Mouse (Mus musculus) embryonic fibroblast, embryonic 13.5 days (primary cell): Measurements from ENCODE around the gene Abcb6. TPM values are rescaled to one million over a fixed set of nuclear protein-coding genes. Genes with fewer than 3 reads are reported as not detected.

Experiments
- H3K27ac ChIP-seq: 2 replicates; pipeline ENCODE4 v1.5.1; 2012; ENCODE audit warnings: low read length, control low read depth, inconsistent platforms; ENCODE audit not compliant: insufficient read depth
- H3K4me1 ChIP-seq: 2 replicates; pipeline ENCODE4 v1.6.1; 2011; ENCODE audit warnings: low read length; ENCODE audit not compliant: control insufficient read depth, insufficient read depth
- H3K4me3 ChIP-seq: 2 replicates; pipeline ENCODE4 v1.5.1; 2011; ENCODE audit warnings: mild to moderate bottlenecking, control low read depth, low read length; ENCODE audit not compliant: insufficient read depth
- CTCF ChIP-seq: IDR thresholded peaks from 2 replicates; pipeline ENCODE4 v1.5.1; 2011; ENCODE audit warnings: mild to moderate bottlenecking, control low read depth, low read length, moderate library complexity, borderline replicate concordance; ENCODE audit not compliant: insufficient read depth
- POLR2A ChIP-seq: IDR thresholded peaks from 2 replicates; pipeline ENCODE4 v1.6.1; 2011; ENCODE audit warnings: low read depth, mild to moderate bottlenecking, control low read depth, low read length, moderate library complexity
- polyA plus RNA-seq: library from polyadenylated mRNA; stranded (reverse); fragments of >200 nt; gene quantifications from 2 replicates; pipeline ENCODE4 v1.2.4, GENCODE M21; 2011; ENCODE audit warnings: low read depth; ENCODE audit not compliant: missing spikeins, insufficient read length

Gene Abcb6
- polyA plus RNA-seq, result 7.0 and 13.4 TPM in 2 replicates

- H3K4me3 ChIP-seq, result peak within 1 kb of the TSS; percentile 52
- peak; percentile 64 for TF ChIP-seq POLR2A
- TF ChIP-seq CTCF, result no peak
- no peak within 1 kb of the TSS; the same call in 1 of the 2 replicates for H3K27ac ChIP-seq
- H3K4me1 ChIP-seq, result no peaks in the 10 kb centered on the region
Measured at GRCm38 (mm10) chr1:75180105-75180590, at the start of gene Abcb6. Gene Abcb6 (minus strand): TSS chr1:75180392.

- Histone ChIP-seq H3K4me1 (no peaks in the 10 kb centered on the region; the same call in 1 of the 2 replicates), H3K4me3 (no peak overlapping the region), H3K27ac (no peak overlapping the region)
- TF ChIP-seq CTCF (no peak), POLR2A (no peak)
Measured at GRCm38 (mm10) chr1:75229158-75229557, 49.0 kb upstream of the Abcb6 start.

- Histone ChIP-seq H3K4me3 (no peak overlapping the region), H3K4me1 (no peaks in the 10 kb centered on the region; the same call in 1 of the 2 replicates), H3K27ac (no peak overlapping the region)
- TF ChIP-seq POLR2A (no peak), CTCF (no peak)
Measured at GRCm38 (mm10) chr1:75227653-75228052, 47.5 kb upstream of the Abcb6 start.

- H3K27ac ChIP-seq, result no peak overlapping the region
- peaks cover 4% of the 10 kb centered on the region; the same call in 1 of the 2 replicates for H3K4me1 ChIP-seq
- TF ChIP-seq POLR2A, result no peak
- no peak for TF ChIP-seq CTCF
- no peak overlapping the region for H3K4me3 ChIP-seq
Measured at GRCm38 (mm10) chr1:75226138-75226537, 45.9 kb upstream of the Abcb6 start.

- TF ChIP-seq POLR2A (no peak), CTCF (no peak)
- H3K4me3 ChIP-seq, result no peak overlapping the region
- H3K27ac ChIP-seq, result no peak overlapping the region
- peaks cover 4% of the 10 kb centered on the region; the same call in 1 of the 2 replicates for H3K4me1 ChIP-seq
Measured at GRCm38 (mm10) chr1:75225473-75225872, 45.3 kb upstream of the Abcb6 start.

GRCm38 (mm10) chr1:75223532-75223931, 43.3 kb upstream of the Abcb6 start:
- H3K27ac ChIP-seq, result no peak overlapping the region
- H3K4me1 ChIP-seq, result peaks cover 4% of the 10 kb centered on the region; the same call in 1 of the 2 replicates
- TF ChIP-seq CTCF (no peak), POLR2A (no peak)
- H3K4me3 ChIP-seq, result no peak overlapping the region

- Histone ChIP-seq H3K27ac (no peak overlapping the region), H3K4me3 (no peak overlapping the region), H3K4me1 (peaks cover 4% of the 10 kb centered on the region; the same call in 1 of the 2 replicates)
- TF ChIP-seq CTCF (no peak), POLR2A (no peak)
Measured at GRCm38 (mm10) chr1:75222926-75223325, 42.7 kb upstream of the Abcb6 start.

GRCm38 (mm10) chr1:75221538-75221937, 41.3 kb upstream of the Abcb6 start:
- no peak overlapping the region for H3K4me3 ChIP-seq
- no peak overlapping the region for H3K27ac ChIP-seq
- H3K4me1 ChIP-seq, result peaks cover 4% of the 10 kb centered on the region; the same call in 1 of the 2 replicates
- TF ChIP-seq POLR2A, result no peak
- no peak for TF ChIP-seq CTCF

- TF ChIP-seq POLR2A (no peak), CTCF (no peak)
- no peak within 1 kb of the TSS for H3K27ac ChIP-seq
Measured at GRCm38 (mm10) chr1:75219531-75219930, 39.3 kb upstream of the Abcb6 start, which contains the start of gene Tuba4a. Gene Tuba4a (minus strand): TSS chr1:75219865.

GRCm38 (mm10) chr1:75219078-75219477, 38.9 kb upstream of the Abcb6 start:
- Histone ChIP-seq H3K4me3 (peak overlapping the region; percentile 57), H3K27ac (no peak overlapping the region), H3K4me1 (peaks cover 4% of the 10 kb centered on the region; the same call in 1 of the 2 replicates)
- TF ChIP-seq POLR2A (peak; percentile 99), CTCF (no peak)

More at GRCm38 (mm10) chr1:75219531-75219930, 39.3 kb upstream of the Abcb6 start, which contains the start of gene Tuba4a:
- Histone ChIP-seq H3K4me3 (peak within 1 kb of the TSS; percentile 57), H3K4me1 (peaks cover 4% of the 10 kb centered on the region; the same call in 1 of the 2 replicates)
